Mouse (Mus musculus): ENCODE data around the gene Cog7. TPM values are rescaled to one million over a fixed set of nuclear protein-coding genes. Genes with fewer than 3 reads are reported as not detected.

Cog7 gene
- 20.5 and 22.5 TPM in 2 replicates for polyA plus RNA-seq (2014; fragmentation: Nextera tagmentation; extraction: Ambion mirVana)

GRCm38 (mm10) chr7:121981307-121981871 is at the start of gene Cog7:
TSS of gene Cog7 (minus strand) at chr7:121981711.
- H3K4me1 ChIP-seq (ENCODE audit: control insufficient read depth, insufficient read depth, low read length), result no peaks in the 10 kb centered on the region
- H3K27me3 ChIP-seq (ENCODE audit: control insufficient read depth, insufficient read depth, low read length), result no peaks in the 10 kb centered on the region
- ATAC-seq (ENCODE audit: insufficient number of reproducible peaks, insufficient read depth, low FRiP score, low read depth), result peak; percentile 86
- H3K4me2 ChIP-seq (replicated peaks; ENCODE audit: low read depth, low read length), result peak within 1 kb of the TSS; percentile 52
- under 1% methylated on average over 55 of the region's 55 CpGs for WGBS
- H3K4me3 ChIP-seq (ENCODE audit: low read depth, low read length), result peak within 1 kb of the TSS; percentile 74
- H3K9ac ChIP-seq (replicated peaks; ENCODE audit: low read depth, low read length), result peak within 1 kb of the TSS; percentile 74
- no peak within 1 kb of the TSS for H3K27ac ChIP-seq (ENCODE audit: low read length)
- H3K36me3 ChIP-seq (ENCODE audit: control insufficient read depth, insufficient read depth, low read length), result peaks cover 7% of the 10 kb centered on the region; the same call in 1 of the 2 replicates
- H3K9me3 ChIP-seq (ENCODE audit: control insufficient read depth, low read depth, low read length), result no peaks in the 10 kb centered on the region

- no peak for ATAC-seq (ENCODE audit: insufficient number of reproducible peaks, insufficient read depth, low FRiP score, low read depth)
- Histone ChIP-seq H3K27ac (ENCODE audit: low read length) (no peak overlapping the region), H3K4me3 (ENCODE audit: low read depth, low read length) (no peak overlapping the region), H3K36me3 (ENCODE audit: control insufficient read depth, insufficient read depth, low read length) (peaks cover 4% of the 10 kb centered on the region; the same call in 1 of the 2 replicates), H3K9me3 (ENCODE audit: control insufficient read depth, low read depth, low read length) (no peaks in the 10 kb centered on the region), H3K4me1 (ENCODE audit: control insufficient read depth, insufficient read depth, low read length) (peaks cover 15% of the 10 kb centered on the region), H3K27me3 (ENCODE audit: control insufficient read depth, insufficient read depth, low read length) (no peaks in the 10 kb centered on the region), H3K9ac (replicated peaks; ENCODE audit: low read depth, low read length) (no peak overlapping the region), H3K4me2 (replicated peaks; ENCODE audit: low read depth, low read length) (no peak overlapping the region)
- 88% methylated on average over 2 of the region's 2 CpGs for WGBS
These were observed 40.6 kb upstream of the Cog7 start for GRCm38 (mm10) chr7:122022131-122022530.

- Histone ChIP-seq H3K36me3 (ENCODE audit: control insufficient read depth, insufficient read depth, low read length) (peaks cover 4% of the 10 kb centered on the region; the same call in 1 of the 2 replicates), H3K4me1 (ENCODE audit: control insufficient read depth, insufficient read depth, low read length) (peaks cover 18% of the 10 kb centered on the region), H3K4me3 (ENCODE audit: low read depth, low read length) (peak within 1 kb of the TSS; percentile 76), H3K27ac (ENCODE audit: low read length) (peak within 1 kb of the TSS; percentile 85), H3K27me3 (ENCODE audit: control insufficient read depth, insufficient read depth, low read length) (no peaks in the 10 kb centered on the region), H3K4me2 (replicated peaks; ENCODE audit: low read depth, low read length) (peak within 1 kb of the TSS; percentile 66), H3K9ac (replicated peaks; ENCODE audit: low read depth, low read length) (peak within 1 kb of the TSS; percentile 74), H3K9me3 (ENCODE audit: control insufficient read depth, low read depth, low read length) (no peaks in the 10 kb centered on the region)
- peak; percentile 86 for ATAC-seq (ENCODE audit: insufficient number of reproducible peaks, insufficient read depth, low FRiP score, low read depth)
- under 1% methylated on average over 50 of the region's 50 CpGs for WGBS
These were observed 39.3 kb upstream of the Cog7 start, which contains the start of gene Gga2 for GRCm38 (mm10) chr7:122020667-122021354. TSS of gene Gga2 (minus strand) at chr7:122021222.

GRCm38 (mm10) chr7:122020273-122020666 is 38.8 kb upstream of the Cog7 start:
- H3K9ac ChIP-seq (replicated peaks; ENCODE audit: low read depth, low read length), result peak overlapping the region; percentile 74
- peaks cover 23% of the 10 kb centered on the region for H3K4me1 ChIP-seq (ENCODE audit: control insufficient read depth, insufficient read depth, low read length)
- no peaks in the 10 kb centered on the region for H3K27me3 ChIP-seq (ENCODE audit: control insufficient read depth, insufficient read depth, low read length)
- peak overlapping the region; percentile 76 for H3K4me3 ChIP-seq (ENCODE audit: low read depth, low read length)
- H3K9me3 ChIP-seq (ENCODE audit: control insufficient read depth, low read depth, low read length), result no peaks in the 10 kb centered on the region
- peaks cover 4% of the 10 kb centered on the region; the same call in 1 of the 2 replicates for H3K36me3 ChIP-seq (ENCODE audit: control insufficient read depth, insufficient read depth, low read length)
- WGBS, result 3% methylated on average over 6 of the region's 6 CpGs
- no peak for ATAC-seq (ENCODE audit: insufficient number of reproducible peaks, insufficient read depth, low FRiP score, low read depth)
- H3K27ac ChIP-seq (ENCODE audit: low read length), result peak overlapping the region; percentile 85; the same call in 1 of the 2 replicates
- H3K4me2 ChIP-seq (replicated peaks; ENCODE audit: low read depth, low read length), result peak overlapping the region; percentile 66

DNA sequence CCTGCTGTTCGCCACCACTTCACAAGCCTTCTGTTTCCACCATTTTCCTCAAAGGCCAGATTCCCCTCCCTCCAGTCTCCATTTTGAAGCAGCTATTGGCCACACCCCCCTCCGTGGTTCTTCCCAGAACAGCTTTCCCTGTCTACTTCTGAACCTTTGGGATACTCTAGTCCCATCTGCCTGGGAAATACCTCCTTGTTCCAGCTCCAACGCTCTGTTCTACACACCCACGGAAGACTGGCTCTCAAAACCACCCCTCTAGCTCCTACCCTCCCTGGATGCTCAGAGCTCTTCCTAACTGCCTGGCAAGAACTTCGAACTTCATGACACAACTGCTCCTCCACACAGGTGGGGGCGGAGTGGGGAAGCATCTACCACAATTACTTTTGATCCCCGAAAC is 37.5 kb upstream of the Cog7 start:
- Histone ChIP-seq H3K4me2 (replicated peaks; ENCODE audit: low read depth, low read length) (peak overlapping the region; percentile 66; the same call in 1 of the 2 replicates), H3K4me1 (ENCODE audit: control insufficient read depth, insufficient read depth, low read length) (peaks cover 31% of the 10 kb centered on the region), H3K27ac (ENCODE audit: low read length) (peak overlapping the region; percentile 39; the same call in 1 of the 2 replicates), H3K4me3 (ENCODE audit: low read depth, low read length) (no peak overlapping the region), H3K36me3 (ENCODE audit: control insufficient read depth, insufficient read depth, low read length) (peaks cover 4% of the 10 kb centered on the region; the same call in 1 of the 2 replicates), H3K27me3 (ENCODE audit: control insufficient read depth, insufficient read depth, low read length) (no peaks in the 10 kb centered on the region), H3K9me3 (ENCODE audit: control insufficient read depth, low read depth, low read length) (no peaks in the 10 kb centered on the region), H3K9ac (replicated peaks; ENCODE audit: low read depth, low read length) (no peak overlapping the region)
- WGBS, result 85% methylated on average over 7 of the region's 7 CpGs
- no peak for ATAC-seq (ENCODE audit: insufficient number of reproducible peaks, insufficient read depth, low FRiP score, low read depth)

- Histone ChIP-seq H3K4me1 (ENCODE audit: control insufficient read depth, insufficient read depth, low read length) (peaks cover 31% of the 10 kb centered on the region), H3K9me3 (ENCODE audit: control insufficient read depth, low read depth, low read length) (no peaks in the 10 kb centered on the region), H3K9ac (replicated peaks; ENCODE audit: low read depth, low read length) (no peak overlapping the region), H3K36me3 (ENCODE audit: control insufficient read depth, insufficient read depth, low read length) (peaks cover 4% of the 10 kb centered on the region; the same call in 1 of the 2 replicates), H3K4me2 (replicated peaks; ENCODE audit: low read depth, low read length) (peak overlapping the region; percentile 66; the same call in 1 of the 2 replicates), H3K4me3 (ENCODE audit: low read depth, low read length) (no peak overlapping the region), H3K27ac (ENCODE audit: low read length) (peak overlapping the region; percentile 39; the same call in 1 of the 2 replicates), H3K27me3 (ENCODE audit: control insufficient read depth, insufficient read depth, low read length) (no peaks in the 10 kb centered on the region)
- 55% methylated on average over 3 of the region's 3 CpGs for WGBS
- ATAC-seq (ENCODE audit: insufficient number of reproducible peaks, insufficient read depth, low FRiP score, low read depth), result peak; percentile 54; the same call in 1 of the 2 replicates
These were observed 36.7 kb upstream of the Cog7 start for GRCm38 (mm10) chr7:122018247-122018646.

DNA sequence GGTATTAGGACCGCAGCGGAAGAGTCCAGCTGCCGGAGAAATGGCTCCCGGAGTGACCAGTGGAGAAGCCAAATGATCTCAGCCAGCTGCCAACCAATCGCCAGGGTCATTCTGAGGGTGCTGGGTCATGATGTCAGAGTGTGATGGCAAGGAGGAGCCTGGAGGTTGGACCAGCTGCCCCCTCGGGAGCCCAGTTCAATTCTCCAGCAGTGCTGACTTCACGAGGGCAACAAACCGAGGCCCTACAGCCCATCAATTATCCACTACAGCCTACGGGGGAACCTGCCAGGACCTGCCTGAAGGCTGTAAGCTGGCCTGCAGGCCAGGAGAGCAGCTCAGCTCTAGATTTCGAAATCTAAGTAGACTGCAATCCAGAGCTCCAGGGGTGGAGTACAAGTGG is 34.2 kb upstream of the Cog7 start:
- no peak for ATAC-seq (ENCODE audit: insufficient number of reproducible peaks, insufficient read depth, low FRiP score, low read depth)
- Histone ChIP-seq H3K9ac (replicated peaks; ENCODE audit: low read depth, low read length) (no peak overlapping the region), H3K27me3 (ENCODE audit: control insufficient read depth, insufficient read depth, low read length) (no peaks in the 10 kb centered on the region), H3K4me2 (replicated peaks; ENCODE audit: low read depth, low read length) (no peak overlapping the region), H3K4me3 (ENCODE audit: low read depth, low read length) (no peak overlapping the region), H3K36me3 (ENCODE audit: control insufficient read depth, insufficient read depth, low read length) (peaks cover 9% of the 10 kb centered on the region), H3K27ac (ENCODE audit: low read length) (no peak overlapping the region; the same call in 1 of the 2 replicates), H3K9me3 (ENCODE audit: control insufficient read depth, low read depth, low read length) (no peaks in the 10 kb centered on the region), H3K4me1 (ENCODE audit: control insufficient read depth, insufficient read depth, low read length) (peaks cover 31% of the 10 kb centered on the region)
- WGBS, result 33% methylated on average over 10 of the region's 10 CpGs

DNA sequence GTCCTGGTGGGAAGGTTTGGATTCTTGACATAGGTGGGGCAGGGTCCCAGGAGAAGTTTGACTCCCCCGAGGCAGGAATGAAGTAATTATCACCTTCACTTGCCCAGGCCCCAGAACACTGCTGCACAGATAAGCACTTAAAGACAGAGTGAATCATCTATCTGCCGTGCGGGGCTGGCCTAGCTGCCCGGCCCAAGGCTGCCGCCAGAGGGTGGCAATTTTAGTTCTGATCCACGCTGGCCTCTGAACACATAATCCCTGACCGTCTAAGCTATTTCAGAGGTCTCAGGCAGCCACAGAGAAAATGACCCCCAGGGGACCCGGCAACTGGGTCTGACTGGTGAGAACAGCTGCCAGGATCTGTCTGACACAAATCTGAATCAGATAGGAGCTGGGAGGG is 33.6 kb upstream of the Cog7 start:
- Histone ChIP-seq H3K9ac (replicated peaks; ENCODE audit: low read depth, low read length) (no peak overlapping the region), H3K36me3 (ENCODE audit: control insufficient read depth, insufficient read depth, low read length) (peaks cover 10% of the 10 kb centered on the region), H3K27me3 (ENCODE audit: control insufficient read depth, insufficient read depth, low read length) (no peaks in the 10 kb centered on the region), H3K4me2 (replicated peaks; ENCODE audit: low read depth, low read length) (no peak overlapping the region; the same call in 1 of the 2 replicates), H3K4me1 (ENCODE audit: control insufficient read depth, insufficient read depth, low read length) (peaks cover 30% of the 10 kb centered on the region), H3K9me3 (ENCODE audit: control insufficient read depth, low read depth, low read length) (no peaks in the 10 kb centered on the region), H3K27ac (ENCODE audit: low read length) (peak overlapping the region; percentile 1; the same call in 1 of the 2 replicates), H3K4me3 (ENCODE audit: low read depth, low read length) (no peak overlapping the region)
- WGBS, result 18% methylated on average over 8 of the region's 8 CpGs
- ATAC-seq (ENCODE audit: insufficient number of reproducible peaks, insufficient read depth, low FRiP score, low read depth), result no peak
